Mouse (Mus musculus) liver, embryonic 13.5 days (tissue): Measurements from ENCODE around the gene Slc39a7. TPM values are rescaled to one million over a fixed set of nuclear protein-coding genes. Genes with fewer than 3 reads are reported as not detected.

Source experiments
- ATAC-seq: fragments of 200-750 bp; cut with Nextera tagmentation; 2 replicates; pipeline ENCODE4 v1.8.0; 2017; ENCODE audit warnings: low read depth, mild to moderate bottlenecking, moderate number of reproducible peaks, moderate library complexity
- DNase-seq: peaks from one replicate; pipeline ENCODE4 v3.0.0; 2022
- H3K27ac ChIP-seq: fragments of 300-500 bp; sonication (generic); 2 replicates; pipeline ENCODE4 v1.5.1; 2015; ENCODE audit warnings: moderate library complexity, mild to moderate bottlenecking, inconsistent platforms
- H3K27me3 ChIP-seq: fragments of 300-500 bp; sonication (generic); 2 replicates; pipeline ENCODE4 v1.6.1; 2015; ENCODE audit warnings: mild to moderate bottlenecking, inconsistent platforms
- H3K36me3 ChIP-seq: fragments of 300-500 bp; sonication (generic); 2 replicates; pipeline ENCODE4 v1.6.1; 2015; ENCODE audit warnings: mild to moderate bottlenecking, inconsistent platforms
- H3K4me1 ChIP-seq: fragments of 300-500 bp; sonication (generic); replicated peaks from 2 replicates; pipeline ENCODE4 v1.6.1; 2015; ENCODE audit warnings: inconsistent platforms
- H3K4me2 ChIP-seq: fragments of 300-500 bp; sonication (generic); 2 replicates; pipeline ENCODE4 v1.6.1; 2015; ENCODE audit warnings: inconsistent platforms, mild to moderate bottlenecking, moderate library complexity
- H3K4me3 ChIP-seq: fragments of 300-500 bp; sonication (generic); replicated peaks from 2 replicates; pipeline ENCODE4 v1.5.1; 2015; ENCODE audit warnings: mild to moderate bottlenecking, inconsistent platforms
- H3K9ac ChIP-seq: fragments of 300-500 bp; sonication (generic); 2 replicates; pipeline ENCODE4 v1.6.1; 2015; ENCODE audit warnings: mild to moderate bottlenecking, inconsistent platforms
- H3K9me3 ChIP-seq: fragments of 300-500 bp; sonication (generic); replicated peaks from 2 replicates; pipeline ENCODE4 v1.6.1; 2016; ENCODE audit warnings: inconsistent platforms
- WGBS: fragments of 180-500 bp; shearing (Covaris S2); methylation state at CpG from one replicate; pipeline ENCODE4 v1.1.7; 2015; ENCODE audit not compliant: insufficient replicate concordance; 5-methylcytosine and 5-hydroxymethylcytosine counted together
- polyA plus RNA-seq: library from polyadenylated mRNA; unstranded; fragments of >200 nt; fragmentation: Nextera tagmentation; extraction: Ambion mirVana; gene quantifications from 2 replicates; pipeline ENCODE4 v1.2.1, GENCODE M21; 2015

The Slc39a7 gene
- polyA plus RNA-seq = 71.7 and 76.7 TPM in 2 replicates

DNA sequence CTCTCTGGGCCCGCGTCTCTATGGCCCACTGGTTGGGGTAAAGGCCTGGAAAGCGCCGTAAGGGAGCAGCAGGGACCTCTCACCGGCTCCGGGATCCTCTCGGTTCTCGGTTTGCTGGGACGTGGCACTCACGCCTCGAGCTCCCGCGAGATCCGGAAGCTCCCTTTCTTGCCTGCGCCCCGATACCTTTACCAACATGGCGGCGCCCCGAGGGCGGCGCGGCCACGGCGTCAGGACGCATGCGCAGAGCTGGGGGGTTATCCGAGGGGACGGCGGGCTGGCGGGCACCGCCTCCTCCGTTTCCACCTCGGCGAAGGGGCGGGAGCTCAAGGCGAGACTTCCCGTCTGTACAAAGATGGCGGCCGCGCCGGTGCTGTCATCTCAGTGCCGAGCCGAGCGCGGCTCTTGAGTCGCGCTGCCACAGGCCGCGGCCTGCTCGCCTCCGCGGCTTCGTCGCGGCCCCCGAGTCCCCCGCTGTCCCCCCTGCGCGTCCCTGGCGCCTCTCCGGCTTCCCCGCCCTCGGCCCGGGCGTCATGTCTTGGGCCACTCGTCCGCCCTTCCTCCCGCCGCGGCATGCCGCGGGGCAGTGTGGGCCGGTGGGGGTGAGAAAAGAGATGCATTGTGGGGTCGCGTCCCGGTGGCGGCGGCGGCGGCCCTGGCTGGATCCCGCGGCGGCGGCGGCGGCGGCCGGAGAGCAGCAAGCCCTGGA, at the start of gene Slc39a7, which contains the start of gene Rxrb:
Gene Slc39a7, minus strand, starts transcription at position 218 of the 709 bp plus-strand sequence.
Gene Rxrb, plus strand, starts transcription at position 348 of the 709 bp plus-strand sequence.
- Histone ChIP-seq H3K27ac (peak within 1 kb of the TSS; percentile 92), H3K4me2 (peak within 1 kb of the TSS; percentile 96), H3K4me3 (peak within 1 kb of the TSS; percentile 94), H3K9ac (peak within 1 kb of the TSS; percentile 93), H3K9me3 (no peaks in the 10 kb centered on the region), H3K4me1 (peaks cover 68% of the 10 kb centered on the region), H3K36me3 (peaks cover 51% of the 10 kb centered on the region), H3K27me3 (no peaks in the 10 kb centered on the region)
- DNase-seq (peak; percentile 97), ATAC-seq (peak; percentile 69)
- WGBS = under 1% methylated on average over 72 of the region's 88 CpGs

DNA sequence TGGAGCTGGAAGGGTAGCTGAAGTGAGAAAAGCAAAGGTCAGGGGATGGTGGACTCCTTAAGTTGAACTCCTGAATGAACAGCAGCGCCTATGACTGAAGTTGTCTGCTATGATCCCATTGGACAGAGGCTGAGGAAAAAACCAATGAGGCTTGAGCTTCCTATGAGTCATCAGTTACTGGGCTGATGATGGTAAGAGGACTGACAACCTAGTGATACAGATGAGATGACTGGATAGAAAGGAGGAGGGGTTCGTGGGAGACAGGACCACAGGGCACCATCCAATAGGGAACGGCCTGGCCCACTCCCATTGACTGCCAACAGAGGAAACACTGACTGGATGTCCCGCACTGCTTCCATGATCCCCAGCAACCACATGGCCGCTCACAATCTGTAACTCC, 48.1 kb upstream of the Slc39a7 start:
- Histone ChIP-seq H3K27ac (no peak overlapping the region), H3K4me2 (no peak overlapping the region), H3K4me1 (no peaks in the 10 kb centered on the region), H3K36me3 (no peaks in the 10 kb centered on the region), H3K27me3 (peaks cover 26% of the 10 kb centered on the region), H3K9ac (no peak overlapping the region), H3K4me3 (no peak overlapping the region), H3K9me3 (no peaks in the 10 kb centered on the region)
- 26% methylated on average over 5 of the region's 5 CpGs for WGBS
- no peak for DNase-seq
- ATAC-seq = no peak

DNA sequence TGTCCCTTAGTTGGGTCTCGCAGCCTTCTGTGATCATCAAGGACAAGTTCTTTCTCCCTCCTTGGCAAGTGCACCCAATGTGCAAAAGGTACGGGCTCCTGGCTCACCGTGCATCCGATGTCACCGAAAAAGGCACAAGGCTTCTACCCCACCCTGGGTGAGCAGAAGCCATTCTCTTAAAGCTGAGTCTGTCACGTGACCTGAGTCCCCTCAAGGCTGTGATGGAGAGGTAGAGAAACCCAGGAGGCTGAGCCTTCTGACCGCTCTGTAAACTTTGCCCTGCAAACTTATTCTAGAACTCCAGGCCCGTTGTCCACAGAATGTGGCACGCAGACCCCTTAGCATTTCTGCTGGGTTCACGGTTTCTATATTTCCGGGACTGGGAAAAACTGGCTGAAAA, 47.5 kb upstream of the Slc39a7 start:
- no peak for DNase-seq
- H3K9me3 ChIP-seq = no peaks in the 10 kb centered on the region
- no peaks in the 10 kb centered on the region for H3K36me3 ChIP-seq
- H3K27me3 ChIP-seq = peaks cover 26% of the 10 kb centered on the region
- no peak overlapping the region for H3K27ac ChIP-seq
- 80% methylated on average over 11 of the region's 11 CpGs for WGBS
- no peak overlapping the region for H3K9ac ChIP-seq
- H3K4me3 ChIP-seq = no peak overlapping the region
- H3K4me2 ChIP-seq = no peak overlapping the region
- H3K4me1 ChIP-seq = no peaks in the 10 kb centered on the region
- no peak for ATAC-seq

- H3K4me2 ChIP-seq = no peak overlapping the region
- no peaks in the 10 kb centered on the region for H3K9me3 ChIP-seq
- ATAC-seq (no peak), DNase-seq (no peak)
- H3K4me3 ChIP-seq = no peak overlapping the region
- no peaks in the 10 kb centered on the region for H3K36me3 ChIP-seq
- H3K9ac ChIP-seq = no peak overlapping the region
- H3K27me3 ChIP-seq = peaks cover 26% of the 10 kb centered on the region
- 48% methylated on average over 4 of the region's 4 CpGs for WGBS
- H3K27ac ChIP-seq = no peak overlapping the region
- H3K4me1 ChIP-seq = no peaks in the 10 kb centered on the region
Observed at GRCm38 (mm10) chr17:34078148-34078547, 46.7 kb upstream of the Slc39a7 start.

DNA sequence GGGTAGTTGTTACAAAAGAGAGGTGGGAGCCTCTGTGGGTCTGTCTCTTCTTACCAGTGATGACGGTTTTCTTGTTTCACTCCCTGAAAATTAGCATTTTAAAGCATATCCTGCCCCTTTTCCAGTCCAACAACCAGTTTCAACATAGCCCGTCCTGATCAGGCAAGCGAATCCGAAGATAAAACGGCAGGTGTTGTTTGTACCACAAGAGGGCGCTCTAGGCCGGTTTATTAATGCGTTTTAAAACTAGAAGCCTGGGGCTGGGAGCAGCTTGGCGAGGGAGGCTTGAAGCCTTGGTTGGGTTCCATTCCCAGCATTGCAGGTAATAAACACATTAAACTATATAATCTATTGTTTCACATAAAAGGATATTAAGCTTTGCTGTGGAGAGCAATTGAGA, 46.1 kb upstream of the Slc39a7 start:
- no peaks in the 10 kb centered on the region for H3K4me1 ChIP-seq
- no peak overlapping the region for H3K9ac ChIP-seq
- 2% methylated on average over 9 of the region's 9 CpGs for WGBS
- no peaks in the 10 kb centered on the region for H3K9me3 ChIP-seq
- H3K4me3 ChIP-seq = no peak overlapping the region
- H3K4me2 ChIP-seq = no peak overlapping the region
- peak; percentile 45 for DNase-seq
- no peak for ATAC-seq
- no peak overlapping the region for H3K27ac ChIP-seq
- no peaks in the 10 kb centered on the region for H3K36me3 ChIP-seq
- peaks cover 23% of the 10 kb centered on the region for H3K27me3 ChIP-seq

DNA sequence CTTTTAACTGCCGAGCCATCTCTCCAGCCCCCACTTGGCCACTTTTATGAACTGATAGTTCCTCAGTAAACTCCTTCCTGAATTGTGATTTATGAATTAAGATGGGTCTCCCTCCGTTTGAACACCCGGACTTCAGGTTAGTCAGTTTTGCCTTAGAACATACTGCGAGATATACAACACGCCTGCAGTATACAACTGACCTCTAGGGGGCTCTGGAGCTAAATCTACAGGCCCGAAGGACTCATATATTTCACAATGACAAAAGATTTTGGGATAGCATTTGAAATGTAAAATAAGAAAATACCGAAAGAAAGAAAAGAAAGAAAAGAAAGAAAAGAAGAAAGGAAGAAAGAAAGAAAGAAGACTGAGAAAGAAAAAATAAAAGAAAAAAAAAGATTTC, 43.8 kb upstream of the Slc39a7 start:
- H3K27ac ChIP-seq = no peak overlapping the region
- ATAC-seq (no peak), DNase-seq (peak; percentile 18)
- no peak overlapping the region for H3K9ac ChIP-seq
- 24% methylated on average over 7 of the region's 7 CpGs for WGBS
- H3K36me3 ChIP-seq = no peaks in the 10 kb centered on the region
- H3K4me3 ChIP-seq = no peak overlapping the region
- H3K9me3 ChIP-seq = no peaks in the 10 kb centered on the region; the same call in 1 of the 2 replicates
- H3K4me2 ChIP-seq = no peak overlapping the region
- no peaks in the 10 kb centered on the region for H3K4me1 ChIP-seq
- peaks cover 23% of the 10 kb centered on the region for H3K27me3 ChIP-seq

GRCm38 (mm10) chr17:34072091-34072490, 40.6 kb upstream of the Slc39a7 start:
- H3K4me2 ChIP-seq = no peak overlapping the region
- DNase-seq (no peak), ATAC-seq (no peak)
- WGBS = 40% methylated on average over 5 of the region's 5 CpGs
- H3K4me1 ChIP-seq = no peaks in the 10 kb centered on the region
- no peak overlapping the region for H3K9ac ChIP-seq
- no peak overlapping the region for H3K27ac ChIP-seq
- H3K27me3 ChIP-seq = peaks cover 18% of the 10 kb centered on the region
- H3K36me3 ChIP-seq = no peaks in the 10 kb centered on the region
- H3K9me3 ChIP-seq = no peaks in the 10 kb centered on the region; the same call in 1 of the 2 replicates
- H3K4me3 ChIP-seq = no peak overlapping the region

DNA sequence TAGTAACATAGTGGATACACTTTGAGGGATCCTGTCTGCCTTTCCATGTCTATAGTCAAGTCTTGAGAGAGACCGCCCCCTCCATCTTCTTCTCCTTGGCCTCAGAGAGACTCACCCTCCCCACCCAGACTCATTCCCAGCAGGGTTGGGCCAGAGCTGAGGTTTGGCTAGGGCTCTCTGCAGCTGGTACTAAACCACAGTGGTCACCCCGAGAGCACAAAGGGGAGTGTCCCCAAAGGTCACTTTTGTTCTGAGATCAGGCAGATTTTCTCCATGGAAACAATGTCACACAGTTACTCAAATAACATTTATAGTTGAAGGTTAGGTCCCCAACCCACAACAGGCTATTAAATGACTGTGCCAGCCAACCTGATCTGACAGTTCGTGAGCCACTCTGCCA, 37.4 kb upstream of the Slc39a7 start:
- Histone ChIP-seq H3K4me3 (no peak overlapping the region), H3K27me3 (no peaks in the 10 kb centered on the region), H3K36me3 (no peaks in the 10 kb centered on the region), H3K27ac (no peak overlapping the region), H3K4me1 (no peaks in the 10 kb centered on the region), H3K9me3 (no peaks in the 10 kb centered on the region; the same call in 1 of the 2 replicates), H3K9ac (no peak overlapping the region), H3K4me2 (no peak overlapping the region)
- no peak for ATAC-seq
- 39% methylated on average over 3 of the region's 3 CpGs for WGBS
- no peak for DNase-seq

GRCm38 (mm10) chr17:34057224-34057623, 25.7 kb upstream of the Slc39a7 start:
- no peaks in the 10 kb centered on the region for H3K9me3 ChIP-seq
- no peak overlapping the region for H3K9ac ChIP-seq
- H3K36me3 ChIP-seq = no peaks in the 10 kb centered on the region
- H3K27me3 ChIP-seq = no peaks in the 10 kb centered on the region
- 0 out of 2 replicates have a peak, but pooled peaks cover 4% of the 10 kb centered on the region for H3K4me1 ChIP-seq
- no peak overlapping the region for H3K4me3 ChIP-seq
- 19% methylated on average over 7 of the region's 7 CpGs for WGBS
- DNase-seq = no peak
- no peak overlapping the region for H3K4me2 ChIP-seq
- no peak for ATAC-seq
- H3K27ac ChIP-seq = no peak overlapping the region

GRCm38 (mm10) chr17:34047404-34048050, 16.0 kb upstream of the Slc39a7 start:
- 42% methylated on average over 5 of the region's 5 CpGs for WGBS
- peaks cover 5% of the 10 kb centered on the region; the same call in 1 of the 2 replicates for H3K9me3 ChIP-seq
- no peak overlapping the region for H3K9ac ChIP-seq
- H3K4me3 ChIP-seq = no peak overlapping the region
- no peak overlapping the region for H3K4me2 ChIP-seq
- H3K27me3 ChIP-seq = peaks cover 5% of the 10 kb centered on the region; the same call in 1 of the 2 replicates
- H3K4me1 ChIP-seq = no peaks in the 10 kb centered on the region
- no peak overlapping the region for H3K27ac ChIP-seq
- H3K36me3 ChIP-seq = no peaks in the 10 kb centered on the region
- ATAC-seq = no peak
- DNase-seq = no peak

DNA sequence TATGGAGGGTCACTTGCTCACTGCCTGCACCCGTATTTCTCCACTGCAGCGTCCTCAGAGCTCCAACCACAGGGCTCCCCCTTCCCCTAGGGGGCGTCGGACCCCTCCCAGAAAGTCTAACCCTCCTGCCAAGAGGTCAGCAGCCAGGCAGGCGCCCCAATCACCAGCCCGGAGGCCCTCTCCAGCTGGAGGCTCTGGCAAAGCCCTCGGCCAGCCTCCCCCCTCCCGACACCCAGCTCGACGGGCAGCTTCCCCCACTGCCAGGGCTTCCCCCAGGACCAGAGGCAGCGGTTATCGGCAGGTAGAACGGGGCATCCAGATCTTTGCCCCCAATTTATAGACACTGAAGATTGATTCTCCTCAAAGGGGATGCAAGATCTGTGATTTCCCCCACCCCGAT, 14.5 kb upstream of the Slc39a7 start:
- no peak overlapping the region for H3K4me2 ChIP-seq
- no peak overlapping the region for H3K4me3 ChIP-seq
- DNase-seq (no peak), ATAC-seq (no peak)
- H3K9me3 ChIP-seq = peaks cover 5% of the 10 kb centered on the region; the same call in 1 of the 2 replicates
- H3K9ac ChIP-seq = no peak overlapping the region
- H3K36me3 ChIP-seq = no peaks in the 10 kb centered on the region
- H3K27me3 ChIP-seq = peaks cover 19% of the 10 kb centered on the region
- H3K4me1 ChIP-seq = 0 out of 2 replicates have a peak, but pooled peaks cover 5% of the 10 kb centered on the region
- H3K27ac ChIP-seq = no peak overlapping the region
- WGBS = 65% methylated on average over 14 of the region's 14 CpGs
